Mouse (Mus musculus) forebrain, embryonic 16.5 days (tissue): ENCODE data around the gene Bin2. TPM values are rescaled to one million over a fixed set of nuclear protein-coding genes. Genes with fewer than 3 reads are reported as not detected.

Source experiments
- ATAC-seq: fragments of 200-750 bp; cut with Nextera tagmentation; 2 replicates; pipeline ENCODE4 v1.8.0; 2017; ENCODE audit warnings: mild to moderate bottlenecking, moderate library complexity
- H3K27ac ChIP-seq: fragments of 300-500 bp; sonication (generic); 2 replicates; pipeline ENCODE4 v1.5.1; 2014; ENCODE audit warnings: low read length, control low read depth
- H3K27me3 ChIP-seq: fragments of 300-500 bp; sonication (generic); replicated peaks from 2 replicates; pipeline ENCODE4 v1.6.1; 2014; ENCODE audit warnings: low read length; ENCODE audit not compliant: control insufficient read depth, insufficient read depth
- H3K36me3 ChIP-seq: fragments of 300-500 bp; sonication (generic); 2 replicates; pipeline ENCODE4 v1.6.1; 2014; ENCODE audit not compliant: control insufficient read depth, insufficient read depth
- H3K4me1 ChIP-seq: fragments of 300-500 bp; sonication (generic); replicated peaks from 2 replicates; pipeline ENCODE4 v1.6.1; 2014; ENCODE audit warnings: low read length; ENCODE audit not compliant: control insufficient read depth, insufficient read depth
- H3K4me2 ChIP-seq: fragments of 300-500 bp; sonication (generic); 2 replicates; pipeline ENCODE4 v1.6.1; 2014; ENCODE audit warnings: mild to moderate bottlenecking, low read length, control low read depth
- H3K4me3 ChIP-seq: fragments of 300-500 bp; sonication (generic); replicated peaks from 2 replicates; pipeline ENCODE4 v1.5.1; 2014; ENCODE audit warnings: mild to moderate bottlenecking, low read length, control low read depth
- H3K9ac ChIP-seq: fragments of 300-500 bp; sonication (generic); replicated peaks from 2 replicates; pipeline ENCODE4 v1.6.1; 2014; ENCODE audit warnings: low read depth, low read length, control low read depth
- H3K9me3 ChIP-seq: fragments of 300-500 bp; sonication (generic); 2 replicates; pipeline ENCODE4 v1.6.1; 2016; ENCODE audit warnings: low read length; ENCODE audit not compliant: control insufficient read depth
- WGBS: fragments of 180-500 bp; shearing (Covaris S2); extraction: QIAGEN DNeasy Blood & Tissue Kit; methylation state at CpG from one replicate; pipeline ENCODE4 v1.1.7; 2014; 5-methylcytosine and 5-hydroxymethylcytosine counted together
- polyA plus RNA-seq: library from polyadenylated mRNA; unstranded; fragments of >200 nt; fragmentation: Nextera tagmentation; extraction: Ambion mirVana; gene quantifications from 2 replicates; pipeline ENCODE4 v1.2.1, GENCODE M21; 2015

Bin2 gene
- polyA plus RNA-seq, 1 experiment from 2014 or later, result 0.65 TPM

DNA sequence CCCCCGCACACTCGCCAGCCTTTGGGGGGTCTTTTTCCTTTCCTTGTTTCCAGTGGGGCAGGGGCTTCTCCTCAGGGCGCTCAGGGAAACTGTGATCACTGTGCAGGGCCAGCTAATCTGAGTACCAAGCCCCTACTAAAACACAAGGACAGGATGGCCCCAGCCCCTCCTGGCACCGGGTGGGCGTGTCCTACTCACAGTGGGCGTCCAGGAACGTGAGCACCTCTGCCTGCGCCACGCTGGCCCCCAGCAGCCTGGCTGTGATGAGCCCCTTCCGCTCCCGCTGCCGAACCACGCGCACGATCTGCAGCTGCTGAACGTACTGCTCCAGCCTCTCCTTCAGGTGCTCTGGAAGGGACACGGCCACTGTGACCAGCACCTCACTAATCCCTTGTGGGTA lies 34.6 kb upstream of the Bin2 start:
- no peaks in the 10 kb centered on the region for H3K9me3 ChIP-seq
- ATAC-seq, result no peak
- H3K27ac ChIP-seq, result no peak overlapping the region
- H3K9ac ChIP-seq, result no peak overlapping the region
- H3K4me1 ChIP-seq, result no peaks in the 10 kb centered on the region
- 0 out of 2 replicates have a peak, but pooled peaks cover 3% of the 10 kb centered on the region for H3K27me3 ChIP-seq
- H3K4me2 ChIP-seq, result no peak overlapping the region
- no peaks in the 10 kb centered on the region for H3K36me3 ChIP-seq
- WGBS, result 6% methylated on average over 17 of the region's 17 CpGs
- H3K4me3 ChIP-seq, result no peak overlapping the region

DNA sequence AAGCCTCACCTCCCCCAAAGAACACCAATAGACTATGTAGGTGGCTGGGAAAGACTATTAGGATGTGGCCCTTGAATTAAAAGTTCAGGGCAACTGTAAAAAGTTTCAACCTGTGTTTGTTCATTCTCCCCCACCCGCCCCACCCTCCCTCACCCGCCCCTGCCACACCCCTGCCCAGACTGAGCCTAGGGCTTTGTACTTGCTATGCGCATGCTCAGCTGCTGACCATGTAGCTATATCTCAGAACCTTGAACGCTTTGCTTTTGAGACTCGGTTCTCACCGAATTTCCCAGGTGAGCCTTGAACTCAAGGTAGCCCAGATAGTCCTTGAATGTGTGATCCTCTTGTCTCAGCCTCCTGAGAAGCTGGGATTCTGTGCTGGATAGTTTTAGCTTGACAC lies 32.5 kb upstream of the Bin2 start:
- 0 out of 2 replicates have a peak, but pooled peaks cover 3% of the 10 kb centered on the region for H3K27me3 ChIP-seq
- ATAC-seq, result no peak
- no peaks in the 10 kb centered on the region for H3K4me1 ChIP-seq
- H3K36me3 ChIP-seq, result no peaks in the 10 kb centered on the region
- no peaks in the 10 kb centered on the region for H3K9me3 ChIP-seq
- H3K27ac ChIP-seq, result no peak overlapping the region
- H3K4me2 ChIP-seq, result no peak overlapping the region
- H3K4me3 ChIP-seq, result no peak overlapping the region
- no peak overlapping the region for H3K9ac ChIP-seq
- WGBS, result 80% methylated on average over 6 of the region's 6 CpGs

DNA sequence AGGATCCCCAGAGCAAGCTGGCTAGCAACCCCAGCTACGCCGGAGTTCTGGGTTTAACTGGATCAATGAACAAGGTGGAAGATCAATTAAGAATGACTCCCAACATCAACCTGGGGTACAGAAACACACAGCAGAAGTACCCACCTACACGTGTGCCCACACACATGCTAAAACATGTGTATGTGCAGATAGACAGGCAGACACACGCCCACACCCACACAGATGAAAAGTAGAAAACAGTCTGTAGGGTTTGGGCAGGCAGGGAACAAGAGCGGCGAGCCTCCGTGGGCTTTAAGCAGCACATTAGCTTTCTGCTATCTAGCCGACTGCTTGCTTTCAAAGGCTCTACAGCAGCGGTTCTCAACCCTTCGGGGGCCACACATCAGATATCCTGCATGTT lies 31.8 kb upstream of the Bin2 start:
- no peak overlapping the region for H3K9ac ChIP-seq
- no peaks in the 10 kb centered on the region for H3K9me3 ChIP-seq
- no peak overlapping the region for H3K4me2 ChIP-seq
- no peak overlapping the region for H3K4me3 ChIP-seq
- no peaks in the 10 kb centered on the region for H3K36me3 ChIP-seq
- no peak overlapping the region for H3K27ac ChIP-seq
- 0 out of 2 replicates have a peak, but pooled peaks cover 3% of the 10 kb centered on the region for H3K27me3 ChIP-seq
- WGBS, result 69% methylated on average over 10 of the region's 10 CpGs
- H3K4me1 ChIP-seq, result no peaks in the 10 kb centered on the region
- no peak for ATAC-seq

DNA sequence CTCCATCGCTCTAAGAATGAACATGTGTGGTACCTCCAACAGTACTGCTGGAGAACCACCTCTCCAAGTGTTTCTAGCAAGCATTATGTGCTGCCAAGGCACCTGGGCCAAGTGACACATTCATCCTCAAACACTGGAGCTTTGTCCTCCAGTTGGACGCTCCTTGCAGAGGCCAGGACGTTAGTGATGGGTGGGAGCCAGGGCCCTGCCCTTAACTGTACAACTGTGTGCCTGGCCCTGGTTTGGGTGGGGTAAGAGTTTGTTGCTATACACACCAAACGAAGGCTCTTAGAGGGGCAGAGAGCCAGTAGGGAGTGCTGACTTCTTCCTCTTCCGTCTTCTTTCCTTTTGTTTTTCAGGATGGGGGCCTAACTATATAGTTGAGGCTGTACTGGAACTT lies 31.1 kb upstream of the Bin2 start:
- no peak overlapping the region for H3K4me3 ChIP-seq
- 73% methylated on average over 5 of the region's 5 CpGs for WGBS
- no peaks in the 10 kb centered on the region for H3K9me3 ChIP-seq
- H3K36me3 ChIP-seq, result no peaks in the 10 kb centered on the region
- no peak overlapping the region for H3K9ac ChIP-seq
- H3K4me1 ChIP-seq, result no peaks in the 10 kb centered on the region
- H3K27ac ChIP-seq, result no peak overlapping the region
- H3K27me3 ChIP-seq, result 0 out of 2 replicates have a peak, but pooled peaks cover 3% of the 10 kb centered on the region
- H3K4me2 ChIP-seq, result no peak overlapping the region
- no peak for ATAC-seq

DNA sequence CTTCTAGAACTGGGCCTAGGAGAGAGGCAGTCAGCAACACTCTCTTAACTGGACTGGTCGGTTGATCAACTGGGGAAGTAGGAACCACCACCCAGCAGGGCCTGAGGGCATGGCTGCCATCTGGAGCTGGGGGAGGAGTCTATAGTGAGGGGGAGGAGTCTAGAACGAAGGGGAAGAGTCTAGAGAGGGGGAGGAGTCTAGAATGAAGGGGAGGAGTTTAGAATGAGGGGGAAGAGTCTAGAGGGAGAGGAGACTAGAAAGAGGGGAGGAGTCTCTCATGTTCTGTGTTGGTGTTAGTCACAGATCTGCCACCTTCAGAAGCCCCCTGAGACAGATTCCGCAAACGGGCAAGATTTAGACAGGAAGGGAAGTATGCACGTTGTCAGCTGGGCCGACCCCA lies 30.0 kb upstream of the Bin2 start:
- no peaks in the 10 kb centered on the region for H3K36me3 ChIP-seq
- 70% methylated on average over 6 of the region's 6 CpGs for WGBS
- H3K27ac ChIP-seq, result no peak overlapping the region
- no peak overlapping the region for H3K4me3 ChIP-seq
- H3K9me3 ChIP-seq, result no peaks in the 10 kb centered on the region
- H3K4me2 ChIP-seq, result no peak overlapping the region
- 0 out of 2 replicates have a peak, but pooled peaks cover 2% of the 10 kb centered on the region for H3K27me3 ChIP-seq
- H3K4me1 ChIP-seq, result no peaks in the 10 kb centered on the region
- ATAC-seq, result no peak
- no peak overlapping the region for H3K9ac ChIP-seq

DNA sequence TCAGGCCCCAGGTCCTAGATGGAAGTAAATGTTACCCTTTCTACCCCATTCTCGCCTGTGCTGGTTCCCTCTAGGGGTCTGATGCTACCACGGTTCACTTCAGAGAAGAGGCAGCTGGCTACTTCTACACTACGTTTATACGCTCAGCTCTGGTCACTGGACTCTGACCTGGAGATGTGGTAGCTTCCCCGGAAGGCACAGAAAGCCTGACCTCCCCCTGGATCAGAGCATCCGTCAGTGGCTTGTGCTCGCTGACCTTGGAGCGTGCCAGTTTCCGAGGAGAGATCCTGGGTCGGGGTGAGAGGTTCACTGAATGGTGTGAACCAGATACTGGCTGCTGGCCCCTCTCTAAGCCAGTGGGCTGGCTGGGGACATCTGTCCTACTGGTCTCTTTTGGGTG lies 28.7 kb upstream of the Bin2 start:
- H3K4me1 ChIP-seq, result no peaks in the 10 kb centered on the region
- H3K9ac ChIP-seq, result no peak overlapping the region
- H3K36me3 ChIP-seq, result no peaks in the 10 kb centered on the region
- no peak overlapping the region for H3K4me3 ChIP-seq
- H3K9me3 ChIP-seq, result no peaks in the 10 kb centered on the region
- 82% methylated on average over 10 of the region's 10 CpGs for WGBS
- ATAC-seq, result no peak
- no peak overlapping the region for H3K27ac ChIP-seq
- no peak overlapping the region for H3K4me2 ChIP-seq
- H3K27me3 ChIP-seq, result no peaks in the 10 kb centered on the region

DNA sequence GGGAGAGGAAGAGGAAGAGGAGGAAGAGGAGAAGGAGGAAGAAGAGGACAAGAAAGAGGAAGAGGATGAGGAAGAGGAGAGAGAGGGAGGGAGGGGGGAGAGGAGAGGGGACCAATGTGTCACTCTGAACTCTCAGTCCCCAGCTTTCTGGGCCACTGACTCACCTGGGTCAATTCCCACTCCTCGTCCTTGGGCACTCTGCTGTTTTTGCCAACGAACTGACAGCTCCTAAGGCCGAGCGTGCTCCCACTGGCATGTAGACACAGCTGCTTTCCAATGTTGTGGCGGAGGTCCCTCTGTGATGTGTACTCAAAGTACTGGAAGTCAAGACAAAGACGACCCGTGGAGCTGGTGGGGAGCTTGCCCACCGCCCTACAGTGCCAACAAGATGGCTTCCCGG lies 25.1 kb upstream of the Bin2 start:
- ATAC-seq, result no peak
- 81% methylated on average over 9 of the region's 9 CpGs for whole genome bisulfite sequencing
- no peaks in the 10 kb centered on the region for H3K27me3 ChIP-seq
- no peaks in the 10 kb centered on the region for H3K36me3 ChIP-seq
- no peak overlapping the region for H3K4me3 ChIP-seq
- no peaks in the 10 kb centered on the region for H3K4me1 ChIP-seq
- H3K9ac ChIP-seq, result no peak overlapping the region
- peaks cover 9% of the 10 kb centered on the region for H3K9me3 ChIP-seq
- no peak overlapping the region for H3K4me2 ChIP-seq
- H3K27ac ChIP-seq, result no peak overlapping the region

DNA sequence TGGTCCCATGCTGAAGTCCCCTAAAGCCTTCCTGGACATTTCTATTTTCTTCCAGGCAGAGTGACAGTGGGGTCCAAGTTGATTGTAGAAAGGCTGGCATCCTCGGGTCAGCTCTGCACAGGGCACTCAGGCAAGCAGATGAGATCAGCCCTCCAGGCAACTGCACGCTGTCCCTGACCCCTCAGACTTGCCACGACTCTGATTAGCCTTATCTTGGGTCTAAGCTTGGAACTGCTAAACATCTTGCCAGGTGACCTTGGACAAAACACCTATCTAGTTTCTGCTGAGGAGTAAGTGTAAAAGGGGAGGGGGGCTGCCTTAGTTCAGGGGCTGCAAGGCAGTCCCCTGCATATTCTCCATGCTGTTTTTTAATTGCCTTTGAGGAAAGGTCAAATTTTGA lies 22.6 kb upstream of the Bin2 start:
- no peak overlapping the region for H3K27ac ChIP-seq
- no peak overlapping the region for H3K4me2 ChIP-seq
- no peaks in the 10 kb centered on the region for H3K27me3 ChIP-seq
- no peaks in the 10 kb centered on the region for H3K36me3 ChIP-seq
- no peak overlapping the region for H3K4me3 ChIP-seq
- 80% methylated on average over 3 of the region's 3 CpGs for WGBS
- H3K4me1 ChIP-seq, result no peaks in the 10 kb centered on the region
- ATAC-seq, result no peak
- H3K9me3 ChIP-seq, result peaks cover 9% of the 10 kb centered on the region
- no peak overlapping the region for H3K9ac ChIP-seq

DNA sequence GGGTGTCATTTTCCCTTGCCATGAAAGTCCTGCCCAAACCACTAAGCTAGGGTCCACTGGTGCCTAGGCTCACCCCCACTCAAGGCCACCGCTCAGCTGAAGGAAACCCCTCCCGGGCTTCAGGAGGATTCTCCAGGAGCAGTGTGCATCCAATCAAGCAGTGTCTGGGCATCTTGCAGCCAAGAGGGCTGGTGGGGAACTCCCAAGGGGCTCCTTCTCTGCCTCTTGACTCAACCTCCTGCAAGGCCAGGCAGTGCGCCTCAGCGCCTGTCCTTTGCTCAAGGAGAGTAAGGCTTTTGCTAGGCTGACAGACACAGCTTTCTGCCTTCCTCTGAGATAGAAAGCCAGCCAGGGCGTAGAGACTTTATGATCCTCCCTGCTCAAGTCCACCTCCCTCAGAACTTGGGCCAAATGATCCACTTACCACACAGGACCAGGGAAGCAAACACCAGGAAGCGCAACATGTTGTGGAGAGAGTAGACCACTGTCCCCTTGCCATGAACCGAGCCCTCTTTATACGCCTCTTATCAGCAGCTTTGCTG lies 18.1 kb upstream of the Bin2 start, which contains the start of gene Cela1:
Gene Cela1, minus strand, starts transcription at position 492 of the 542 bp plus-strand sequence.
- peaks cover 9% of the 10 kb centered on the region for H3K9me3 ChIP-seq
- no peaks in the 10 kb centered on the region for H3K36me3 ChIP-seq
- ATAC-seq, result no peak
- H3K4me1 ChIP-seq, result no peaks in the 10 kb centered on the region
- no peaks in the 10 kb centered on the region for H3K27me3 ChIP-seq
- no peak within 1 kb of the TSS for H3K4me3 ChIP-seq
- H3K4me2 ChIP-seq, result no peak within 1 kb of the TSS
- no peak within 1 kb of the TSS for H3K27ac ChIP-seq
- 83% methylated on average over 8 of the region's 8 CpGs for WGBS
- H3K9ac ChIP-seq, result no peak within 1 kb of the TSS

DNA sequence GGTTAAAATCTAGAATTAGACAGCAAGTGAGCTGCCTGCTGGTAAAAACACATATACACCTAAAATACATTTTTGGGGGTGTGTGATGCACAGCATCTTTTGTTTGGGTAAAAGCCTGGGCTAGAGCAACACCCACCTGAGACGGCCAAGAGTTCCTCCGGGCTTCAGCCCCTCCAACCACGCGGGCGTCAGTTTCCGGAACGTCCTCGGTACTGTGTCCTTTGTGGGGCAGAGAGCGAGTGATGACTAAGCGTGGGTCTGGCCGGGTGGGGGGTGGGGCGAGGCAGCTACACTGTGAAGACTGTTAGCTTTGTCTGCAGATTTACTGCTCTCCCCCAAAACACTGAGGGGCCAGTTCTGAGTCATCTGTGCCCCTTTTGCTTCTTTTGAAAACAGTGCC lies 17.6 kb upstream of the Bin2 start:
- H3K36me3 ChIP-seq, result no peaks in the 10 kb centered on the region
- no peak overlapping the region for H3K27ac ChIP-seq
- no peak overlapping the region for H3K4me3 ChIP-seq
- peaks cover 9% of the 10 kb centered on the region for H3K9me3 ChIP-seq
- H3K4me2 ChIP-seq, result no peak overlapping the region
- H3K4me1 ChIP-seq, result no peaks in the 10 kb centered on the region
- no peak overlapping the region for H3K9ac ChIP-seq
- no peaks in the 10 kb centered on the region for H3K27me3 ChIP-seq
- WGBS, result 59% methylated on average over 12 of the region's 12 CpGs
- ATAC-seq, result no peak
